10 mouse cellular contexts compared by ENCODE assay signal in genomic region chr2:165396831-165397501, GRCm38 (mm10). TPM values are rescaled to one million over a fixed set of nuclear protein-coding genes. Genes with fewer than 3 reads are reported as not detected.
DNase-seq lines count a peak whose midpoint lies in the region; ATAC-seq and TF ChIP-seq lines count a peak whose summit lies in the region.
"Had no signal": no experiment of that assay in that cellular context is flagged by ENCODE, and none has a peak within 500 bp of the region (broad histone marks: within the 10 kb centered on the region; RNA-seq: fewer than 3 reads in every experiment).

No protein-coding gene starts in this region.

- no peaks in the 10 kb centered on the region for H3K79me2 ChIP-seq in myocyte (ENCODE audit: control insufficient read depth, insufficient read depth)

- no peak overlapping the region for H3K9ac ChIP-seq in hindbrain, postnatal 0 days (replicated peaks; ENCODE audit: low read length)
- H3K9ac ChIP-seq in embryonic facial prominence, embryonic 12.5 days = no peak overlapping the region
- H3K9ac ChIP-seq in hindbrain, embryonic 12.5 days = no peak overlapping the region; the same call in 1 of the 2 replicates

- H3K27me3 ChIP-seq in hindbrain, embryonic 10.5 days (ENCODE audit: insufficient read depth, poor library complexity, severe bottlenecking) = no peaks in the 10 kb centered on the region
- no peaks in the 10 kb centered on the region for H3K27me3 ChIP-seq in hindbrain, postnatal 0 days (ENCODE audit: insufficient read depth, low read length)
- no peaks in the 10 kb centered on the region for H3K27me3 ChIP-seq in embryonic facial prominence, embryonic 12.5 days
- H3K27me3 ChIP-seq in hindbrain, embryonic 12.5 days = peaks cover 2% of the 10 kb centered on the region; the same call in 1 of the 2 replicates
- no peaks in the 10 kb centered on the region for H3K27me3 ChIP-seq in myocyte (ENCODE audit: control insufficient read depth, insufficient read depth, insufficient read length)

- TF ChIP-seq CTCF in hindbrain, postnatal 0 days (IDR thresholded peaks at IDR 0.05; ENCODE audit: low read depth) = no peak

- no peak for TF ChIP-seq POLR2A in myocyte (IDR thresholded peaks at IDR 0.05; ENCODE audit: insufficient read length, low read depth)

- WGBS in hindbrain, embryonic 10.5 days = 35% methylated on average over 20 of the region's 20 CpGs
- 44% methylated on average over 20 of the region's 20 CpGs for WGBS in hindbrain, postnatal 0 days
- WGBS in embryonic facial prominence, embryonic 12.5 days = 21% methylated on average over 20 of the region's 20 CpGs
- 35% methylated on average over 20 of the region's 20 CpGs for WGBS in hindbrain, embryonic 12.5 days

- peak; percentile 57 for DNase-seq in hindbrain, embryonic 10.5 days (ENCODE audit: low spot score)
- DNase-seq in hindbrain, postnatal 0 days (ENCODE audit: low spot score) = no peak
- no peak for DNase-seq in cerebellum, adult 11-12 months
- no peak for DNase-seq in right cerebral cortex, adult 2 months (ENCODE audit: low spot score in 2 of 2)
- DNase-seq: kidney, adult 2 months had no signal

- H3K4me3 ChIP-seq in hindbrain, embryonic 10.5 days = no peak overlapping the region
- no peak overlapping the region for H3K4me3 ChIP-seq in hindbrain, postnatal 0 days (ENCODE audit: low read length)
- no peak overlapping the region for H3K4me3 ChIP-seq in embryonic facial prominence, embryonic 12.5 days
- H3K4me3 ChIP-seq in hindbrain, embryonic 12.5 days = no peak overlapping the region
- H3K4me3 ChIP-seq in myocyte = no peak overlapping the region

- ATAC-seq in hindbrain, postnatal 0 days = no peak; the same call in 1 of the 2 replicates
- ATAC-seq in embryonic facial prominence, embryonic 12.5 days (ENCODE audit: insufficient number of reproducible peaks, insufficient read depth, low FRiP score, low TSS enrichment) = peak; percentile 62
- peak; percentile 60 for ATAC-seq in hindbrain, embryonic 12.5 days (ENCODE audit: low FRiP score)
- no peak for ATAC-seq in megakaryocyte, adult 5-6 weeks (ENCODE audit: poor library complexity, severe bottlenecking)

- no peak overlapping the region for H3ac ChIP-seq in myocyte (ENCODE audit: control insufficient read depth, insufficient read length)

- H3K9me3 ChIP-seq in hindbrain, embryonic 10.5 days = 0 out of 2 replicates have a peak, but pooled peaks cover 4% of the 10 kb centered on the region
- no peaks in the 10 kb centered on the region for H3K9me3 ChIP-seq in hindbrain, postnatal 0 days (ENCODE audit: low read length)
- no peaks in the 10 kb centered on the region for H3K9me3 ChIP-seq in embryonic facial prominence, embryonic 12.5 days
- H3K9me3 ChIP-seq in hindbrain, embryonic 12.5 days (replicated peaks) = 0 out of 2 replicates have a peak, but pooled peaks cover 2% of the 10 kb centered on the region

- no peaks in the 10 kb centered on the region for H3K36me3 ChIP-seq in hindbrain, embryonic 10.5 days
- H3K36me3 ChIP-seq in hindbrain, postnatal 0 days (ENCODE audit: insufficient read depth, low read length) = no peaks in the 10 kb centered on the region
- no peaks in the 10 kb centered on the region for H3K36me3 ChIP-seq in embryonic facial prominence, embryonic 12.5 days
- H3K36me3 ChIP-seq in hindbrain, embryonic 12.5 days = no peaks in the 10 kb centered on the region
- no peaks in the 10 kb centered on the region for H3K36me3 ChIP-seq in myocyte (ENCODE audit: control insufficient read depth, insufficient read depth)

- H3K27ac ChIP-seq in hindbrain, embryonic 10.5 days = peak overlapping the region; percentile 82
- H3K27ac ChIP-seq in hindbrain, postnatal 0 days = no peak overlapping the region
- H3K27ac ChIP-seq in embryonic facial prominence, embryonic 12.5 days = peak overlapping the region; percentile 91
- peak overlapping the region; percentile 77 for H3K27ac ChIP-seq in hindbrain, embryonic 12.5 days

- H3K4me1 ChIP-seq in hindbrain, embryonic 10.5 days (replicated peaks) = peaks cover 29% of the 10 kb centered on the region
- no peaks in the 10 kb centered on the region for H3K4me1 ChIP-seq in hindbrain, postnatal 0 days (ENCODE audit: insufficient read depth, low read length)
- H3K4me1 ChIP-seq in embryonic facial prominence, embryonic 12.5 days = peaks cover 30% of the 10 kb centered on the region
- peaks cover 23% of the 10 kb centered on the region for H3K4me1 ChIP-seq in hindbrain, embryonic 12.5 days

- no peak overlapping the region for H3K4me2 ChIP-seq in hindbrain, postnatal 0 days (ENCODE audit: low read depth, low read length)
- peak overlapping the region; percentile 37 for H3K4me2 ChIP-seq in embryonic facial prominence, embryonic 12.5 days (replicated peaks)
- 0 out of 2 replicates have a peak overlapping the region, but pooled peaks have one; percentile 17 for H3K4me2 ChIP-seq in hindbrain, embryonic 12.5 days (replicated peaks)
- no peak overlapping the region for H3K4me2 ChIP-seq in myocyte (ENCODE audit: low read depth)

TF ChIP-seq in myocyte, 11 proteins besides CTCF, POLR2A, EP300 and RAD21:
- TF ChIP-seq MYOD1 (IDR thresholded peaks at IDR 0.05; ENCODE audit: control insufficient read depth in 1 of 3, insufficient read length in 2 of 3, low read depth in 2 of 3) (peak in 2 of 3 experiments; percentile 18 to 52), MAX (IDR thresholded peaks at IDR 0.05; ENCODE audit: low read depth) (no peak), USF1 (IDR thresholded peaks at IDR 0.05; ENCODE audit: low read depth) (no peak), MYOG (IDR thresholded peaks at IDR 0.05; ENCODE audit: control insufficient read depth in 1 of 3, insufficient read depth in 1 of 3, insufficient read length in 2 of 3, low read depth in 2 of 3) (peak in 1 of 3 experiments; percentile 11), SRF (IDR thresholded peaks at IDR 0.05; ENCODE audit: control insufficient read depth, insufficient read length, low read depth) (no peak)
TF ChIP-seq in myocyte: peak in this region for 2.

RNA-seq across cellular contexts. Expression of gene Ocstamp, which starts 3.2 kb away (rescaled TPM):
- polyA plus RNA-seq in hindbrain, embryonic 10.5 days (2016; fragmentation: Nextera tagmentation; extraction: Ambion mirVana) = 0.07 TPM in 1 of 2 replicates, not detected in the other
- 0.05 TPM in 1 of 2 replicates, not detected in the other for total RNA-seq in hindbrain, postnatal 0 days (2014; rRNA removed)
- polyA plus RNA-seq in hindbrain, postnatal 0 days (2015; fragmentation: Nextera tagmentation; extraction: Ambion mirVana) = 0.05 TPM in 1 of 2 replicates, not detected in the other
- 0.08 TPM in 2 replicates for polyA plus RNA-seq in embryonic facial prominence, embryonic 12.5 days (2016; fragmentation: Nextera tagmentation; extraction: Ambion mirVana)
- polyA plus RNA-seq in hindbrain, embryonic 12.5 days (2016; fragmentation: Nextera tagmentation; extraction: Ambion mirVana) = 0.05 TPM in 1 of 2 replicates, not detected in the other
- polyA plus RNA-seq in myocyte (2012; fragmentation: generic; extraction: Trizol) = not detected
- 0.11 TPM in 1 of 2 replicates, not detected in the other for total RNA-seq in megakaryocyte, adult 5-6 weeks (2015)
- total RNA-seq in megakaryocyte, adult 5-6 weeks (2017) = 0.04 and 0.11 TPM in 2 replicates
- total RNA-seq: CH12.LX had no signal

RNA-seq across cellular contexts. Expression of gene Zfp334, which starts 8.9 kb away (rescaled TPM):
- polyA plus RNA-seq in hindbrain, embryonic 10.5 days (2016; fragmentation: Nextera tagmentation; extraction: Ambion mirVana) = 16.9 and 19.9 TPM in 2 replicates
- 14.8 and 16.4 TPM in 2 replicates for total RNA-seq in hindbrain, postnatal 0 days (2014; rRNA removed)
- 3.7 and 3.9 TPM in 2 replicates for polyA plus RNA-seq in hindbrain, postnatal 0 days (2015; fragmentation: Nextera tagmentation; extraction: Ambion mirVana)
- 17.0 and 17.1 TPM in 2 replicates for polyA plus RNA-seq in embryonic facial prominence, embryonic 12.5 days (2016; fragmentation: Nextera tagmentation; extraction: Ambion mirVana)
- polyA plus RNA-seq in hindbrain, embryonic 12.5 days (2016; fragmentation: Nextera tagmentation; extraction: Ambion mirVana) = 20.0 and 21.1 TPM in 2 replicates
- 1.5 TPM for polyA plus RNA-seq in myocyte (2012; fragmentation: generic; extraction: Trizol)
- not detected in 2 replicates for total RNA-seq in megakaryocyte, adult 5-6 weeks (2015)
- total RNA-seq in megakaryocyte, adult 5-6 weeks (2017) = not detected in 2 replicates
- total RNA-seq: CH12.LX had no signal

RNA-seq across cellular contexts. Expression of gene Zfp663, which starts 28.4 kb away (rescaled TPM):
- 5.5 and 6.7 TPM in 2 replicates for polyA plus RNA-seq in hindbrain, embryonic 10.5 days (2016; fragmentation: Nextera tagmentation; extraction: Ambion mirVana)
- total RNA-seq in hindbrain, postnatal 0 days (2014; rRNA removed) = 0.47 and 3.8 TPM in 2 replicates
- 2.2 and 2.3 TPM in 2 replicates for polyA plus RNA-seq in hindbrain, postnatal 0 days (2015; fragmentation: Nextera tagmentation; extraction: Ambion mirVana)
- polyA plus RNA-seq in embryonic facial prominence, embryonic 12.5 days (2016; fragmentation: Nextera tagmentation; extraction: Ambion mirVana) = 2.6 and 2.9 TPM in 2 replicates
- polyA plus RNA-seq in hindbrain, embryonic 12.5 days (2016; fragmentation: Nextera tagmentation; extraction: Ambion mirVana) = 5.5 and 6.6 TPM in 2 replicates
- not detected for polyA plus RNA-seq in myocyte (2012; fragmentation: generic; extraction: Trizol)
- total RNA-seq in megakaryocyte, adult 5-6 weeks (2015) = not detected in 2 replicates
- not detected in 2 replicates for total RNA-seq in megakaryocyte, adult 5-6 weeks (2017)
- total RNA-seq: CH12.LX had no signal
- polyA plus RNA-seq: kidney, adult 2 months had no signal

Comparison
In these comparisons a context has a peak if more than half of its experiments do, and no peak if none do; other contexts are left out.
1. ATAC-seq: peak in embryonic facial prominence, embryonic 12.5 days (single experiment) and hindbrain, embryonic 12.5 days (single experiment); none in hindbrain, postnatal 0 days (single experiment) and megakaryocyte, adult 5-6 weeks (single experiment).
2. H3K4me2 ChIP-seq: peak in embryonic facial prominence, embryonic 12.5 days (single experiment) and hindbrain, embryonic 12.5 days (single experiment); none in hindbrain, postnatal 0 days (single experiment) and myocyte (single experiment).